Mouse (Mus musculus) c-Kit-positive CD71-positive TER-119-negative erythroid progenitor cells, embryonic 14.5 days (primary cell): Measurements from ENCODE around the gene Asb4.
A peak's percentile ranks its signal among the peaks of the same experiment; 100 is the strongest.
"Not testable (repeated sequence)": the region's sequence is repeated elsewhere in the genome, so short reads cannot be mapped to it uniquely, and the experiment has no call there.

Experiments used
- DNase-seq: peaks from one replicate; pipeline ENCODE4 v3.0.0-alpha.2; 2013; ENCODE audit warnings: low read depth

Gene Asb4

DNA sequence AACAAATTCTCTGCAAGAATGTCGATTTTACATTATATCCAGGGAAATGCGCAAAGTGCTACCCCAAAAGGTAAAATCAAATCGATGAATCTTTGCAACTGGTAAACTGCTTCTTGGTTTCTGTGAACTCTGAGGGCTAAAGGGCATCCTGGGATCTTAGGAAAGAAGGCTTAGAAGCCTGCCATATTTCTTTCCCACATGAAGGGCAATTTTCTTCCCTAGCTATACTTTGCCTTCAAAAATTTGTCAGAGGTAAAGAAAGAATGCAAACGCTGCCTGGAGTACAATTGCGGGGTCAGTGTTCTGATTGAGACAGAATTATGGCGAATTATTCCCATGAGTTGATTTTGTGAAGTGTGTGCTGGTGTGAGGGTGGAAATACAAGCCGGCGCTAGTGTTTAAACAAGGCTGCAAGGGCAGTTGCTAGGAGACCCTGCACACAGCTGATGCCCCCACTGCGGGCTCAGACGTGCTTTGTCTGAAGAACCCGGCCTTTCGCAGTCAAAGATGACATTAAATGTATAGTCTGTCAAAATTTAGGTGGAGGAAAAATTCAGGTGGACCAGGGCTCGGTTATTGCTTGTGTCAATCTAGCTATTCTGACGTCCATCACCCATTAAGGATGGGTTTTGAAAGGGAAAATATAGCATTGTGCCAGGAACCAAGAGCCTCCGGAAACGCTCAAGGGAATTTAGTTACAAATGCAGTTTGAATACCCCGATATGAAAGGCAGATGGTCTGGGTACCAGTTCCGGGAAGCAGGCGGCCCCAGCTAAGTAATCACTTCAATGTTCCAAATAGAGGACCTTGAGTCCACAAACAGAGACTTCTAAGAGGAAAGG is at the start of gene Asb4:
Asb4 (plus strand) TSS at position 51 of the 842 bp plus-strand sequence.
- no peak for DNase-seq

DNA sequence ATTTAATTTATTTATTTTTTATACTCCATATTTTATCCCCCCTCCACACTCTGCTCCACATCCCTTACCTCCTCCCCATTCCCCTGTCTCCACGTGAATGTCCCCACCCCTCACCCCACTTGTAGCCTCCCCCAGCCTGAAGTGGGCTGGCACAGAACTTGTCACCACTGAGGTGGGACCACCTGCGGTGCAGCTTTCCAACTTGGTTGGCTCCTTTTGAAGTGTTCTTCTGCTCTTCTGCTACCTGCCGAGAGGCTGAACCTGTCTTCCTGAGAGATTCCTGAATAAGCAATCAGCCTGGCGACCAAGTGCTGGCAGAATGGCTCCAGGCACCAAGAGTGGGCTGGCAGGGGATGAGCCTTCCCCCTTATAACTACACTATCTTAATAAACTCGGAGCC is 49.2 kb upstream of the Asb4 start:
- DNase-seq, result no peak

DNA sequence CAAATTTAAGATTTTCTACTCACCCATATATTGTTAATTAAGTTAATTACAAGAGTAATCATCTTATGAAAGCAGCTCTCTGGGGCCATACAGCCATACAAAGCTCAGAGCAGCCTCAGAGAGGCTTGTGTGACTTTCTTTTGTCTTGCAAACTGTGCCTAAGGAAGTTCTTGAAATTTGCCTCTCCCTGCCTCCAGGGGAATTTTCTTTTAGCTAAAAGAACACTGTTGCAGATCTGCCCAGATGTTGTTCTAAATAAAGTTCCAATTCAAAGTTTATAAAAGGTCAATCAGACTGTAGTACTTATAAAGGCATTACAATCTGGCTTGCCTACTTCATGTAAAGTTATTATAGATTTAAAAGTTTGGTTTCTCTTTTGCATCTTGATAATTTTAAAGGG is 47.2 kb upstream of the Asb4 start:
- DNase-seq, result not testable (repeated sequence)

GRCm38 (mm10) chr6:5338781-5339180 is 44.4 kb upstream of the Asb4 start:
- not testable (repeated sequence) for DNase-seq

GRCm38 (mm10) chr6:5339283-5339682 is 43.9 kb upstream of the Asb4 start:
- not testable (repeated sequence) for DNase-seq

GRCm38 (mm10) chr6:5344255-5344654 is 38.9 kb upstream of the Asb4 start:
- no peak for DNase-seq

DNA sequence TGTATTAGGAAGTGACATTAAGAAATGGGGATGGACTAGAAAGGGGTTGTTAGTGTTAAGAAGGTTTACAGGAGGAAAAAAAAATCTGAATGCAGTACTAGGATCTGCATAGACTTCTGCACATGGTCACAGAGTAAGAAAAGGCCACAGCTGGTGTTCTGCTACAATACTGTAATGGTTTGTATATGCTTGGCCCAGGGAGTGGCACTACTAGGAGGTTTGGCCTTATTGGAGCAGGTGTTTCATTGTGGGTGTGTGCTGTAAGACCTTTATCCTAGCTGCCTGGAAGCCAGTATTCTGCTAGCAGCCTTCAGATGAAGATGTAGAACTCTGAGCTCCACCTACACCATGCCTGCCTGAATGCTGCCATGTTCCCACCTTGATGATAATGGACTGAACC is 25.3 kb upstream of the Asb4 start:
- no peak for DNase-seq

DNA sequence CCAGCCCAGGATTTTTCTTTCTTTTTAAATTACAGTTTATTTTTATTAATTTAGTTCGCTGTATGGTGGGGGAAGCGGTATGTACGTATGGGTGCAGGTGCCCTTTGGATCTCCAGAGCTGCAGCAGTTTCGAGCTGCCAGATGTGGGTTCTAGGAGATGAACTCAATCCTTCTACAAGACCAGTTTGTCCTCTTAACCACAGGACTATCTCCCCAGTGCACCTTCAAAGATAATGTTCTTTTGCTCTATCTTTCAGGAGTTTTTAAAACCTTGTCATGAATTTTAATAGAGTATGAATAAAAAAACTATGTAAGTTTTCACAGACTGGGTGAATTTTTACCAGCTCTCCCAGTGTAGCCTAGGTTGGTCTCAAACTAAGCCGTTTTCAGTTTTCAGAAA is 22.8 kb upstream of the Asb4 start:
- peak; percentile 50 for DNase-seq

GRCm38 (mm10) chr6:5361987-5362386 is 21.2 kb upstream of the Asb4 start:
- no peak for DNase-seq

GRCm38 (mm10) chr6:5365845-5366244 is 17.3 kb upstream of the Asb4 start:
- DNase-seq, result no peak

DNA sequence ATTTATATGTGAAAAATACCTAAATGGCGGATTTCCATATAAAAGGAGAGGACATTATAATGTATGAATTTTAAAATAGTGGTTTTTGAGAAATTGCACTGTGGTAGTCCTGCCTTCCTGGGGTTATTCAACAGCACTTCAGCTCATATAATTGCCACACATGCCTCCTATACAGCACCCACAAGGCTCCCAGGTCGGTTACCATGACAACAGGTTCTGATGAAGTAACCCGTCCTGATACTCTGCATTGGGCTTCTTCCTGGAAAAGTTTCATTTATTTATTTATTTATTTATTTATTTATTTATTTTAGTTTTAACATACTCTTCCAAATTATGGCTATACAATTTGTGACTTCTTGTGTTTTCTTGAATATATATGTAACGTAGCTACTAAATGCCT is 6.3 kb upstream of the Asb4 start:
- no peak for DNase-seq

GRCm38 (mm10) chr6:5379048-5379447 is 4.1 kb upstream of the Asb4 start:
- no peak for DNase-seq

GRCm38 (mm10) chr6:5379781-5380623 is 3.2 kb upstream of the Asb4 start:
- DNase-seq, result no peak

DNA sequence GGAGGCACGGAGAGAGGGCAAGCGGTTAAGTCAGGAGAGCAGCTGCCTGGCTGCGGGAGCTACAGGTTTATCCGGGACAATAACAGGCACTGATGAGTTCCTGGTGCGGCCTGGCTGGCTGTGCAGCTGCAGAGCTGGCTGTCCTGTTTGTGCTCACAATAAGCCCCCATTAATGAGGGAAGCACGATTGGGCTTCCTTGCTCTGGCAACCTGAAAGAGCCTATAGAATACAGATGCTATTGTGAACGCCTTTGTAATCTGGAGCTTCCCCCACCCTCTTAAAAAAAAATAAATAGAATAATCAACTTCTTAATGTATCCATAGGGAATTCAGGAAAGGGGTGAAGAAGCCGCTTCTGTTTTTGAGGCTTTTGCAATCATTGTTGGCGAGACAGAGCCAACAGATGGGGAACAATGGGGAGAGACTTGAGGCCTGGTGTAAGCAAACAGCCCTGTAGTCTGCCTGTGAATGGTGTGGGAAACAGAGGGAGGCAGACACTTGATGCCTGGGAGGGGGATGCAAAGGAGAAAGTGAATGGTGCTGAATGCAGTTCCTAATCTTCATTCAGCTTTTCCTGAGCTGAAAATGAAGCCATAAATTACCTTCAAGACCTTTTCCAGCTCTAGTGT is 2.4 kb upstream of the Asb4 start:
- DNase-seq, result no peak

- no peak for DNase-seq
Measured at GRCm38 (mm10) chr6:5381918-5382582, 1.1 kb upstream of the Asb4 start.

DNA sequence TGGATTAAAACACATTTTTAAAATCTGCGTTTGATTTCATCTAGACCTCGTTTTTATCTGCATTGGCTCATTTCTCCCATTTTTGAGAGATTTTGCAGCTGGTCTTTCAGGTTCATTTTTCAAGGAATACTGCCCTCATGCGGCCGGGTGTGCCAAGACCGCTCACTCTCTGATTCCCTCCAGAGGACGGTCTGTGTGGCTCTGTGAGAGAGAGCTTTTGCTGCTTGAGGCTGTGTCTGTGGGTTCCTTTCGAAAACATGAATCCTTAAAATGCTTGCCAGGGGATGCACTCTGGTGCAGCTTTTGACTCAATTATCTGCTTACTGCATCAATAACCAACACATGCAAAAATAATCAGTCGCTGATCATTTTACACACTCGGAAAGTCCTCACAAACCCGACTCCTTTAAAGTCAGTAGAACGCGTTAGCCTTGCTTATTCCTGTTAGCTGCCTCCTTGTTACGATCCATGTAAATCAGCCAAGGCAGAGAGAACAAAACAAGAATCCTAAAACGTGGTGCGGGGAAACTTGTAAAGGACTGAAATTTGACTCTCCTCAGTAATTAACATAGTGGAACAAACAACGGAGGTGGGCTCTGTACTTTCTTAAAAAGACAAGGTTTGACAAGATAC is 487 bp upstream of the Asb4 start:
- DNase-seq, result peak; percentile 58

- DNase-seq, result peak; percentile 67
Measured at GRCm38 (mm10) chr6:5384178-5384490, 948 bp downstream of the Asb4 start.

DNA sequence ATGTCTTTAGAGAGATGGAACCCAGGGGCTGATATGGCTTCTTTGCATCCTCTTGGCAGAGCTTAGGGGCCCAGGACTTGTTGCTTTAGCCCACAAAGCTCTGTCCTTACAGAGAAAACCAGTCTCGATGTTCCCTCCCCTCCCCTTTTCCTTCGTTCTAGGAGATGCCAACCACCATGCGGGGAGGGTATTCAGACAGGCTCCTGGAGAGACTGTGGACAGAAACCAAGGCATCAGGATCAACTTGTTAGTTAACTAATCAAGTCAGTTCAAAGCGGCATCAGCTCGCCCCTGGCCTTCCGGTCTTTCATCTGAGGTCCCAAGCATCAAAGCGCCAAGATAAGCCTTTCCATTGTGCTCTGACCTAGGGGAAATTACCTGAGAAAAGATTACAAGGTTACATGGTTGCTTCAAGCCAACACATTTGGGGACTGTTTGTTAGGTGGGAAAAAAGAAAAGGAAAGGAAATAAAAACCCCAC is 2.0 kb downstream of the Asb4 start:
- DNase-seq, result no peak

DNA sequence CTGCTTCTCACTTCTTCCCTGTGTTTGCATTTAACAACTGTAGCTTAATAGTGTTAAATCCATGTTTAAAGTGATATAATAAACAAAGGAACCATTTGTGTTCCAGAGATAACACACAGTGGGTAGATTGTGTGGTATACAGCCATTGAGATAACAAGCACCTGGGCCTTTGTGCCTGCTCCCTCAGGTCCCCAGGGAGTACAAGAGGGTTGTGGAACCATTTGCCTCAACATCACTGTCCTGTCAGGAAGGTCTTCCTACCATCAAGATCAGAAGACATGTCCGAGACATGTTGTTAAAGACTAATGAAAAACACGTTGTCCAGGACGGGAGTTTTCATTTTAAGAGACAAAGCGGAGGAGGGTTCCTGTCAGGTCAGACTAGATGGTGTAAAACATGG is 3.3 kb downstream of the Asb4 start:
- DNase-seq, result no peak

GRCm38 (mm10) chr6:5387396-5387795 is 4.2 kb downstream of the Asb4 start:
- no peak for DNase-seq

- DNase-seq, result no peak
Measured at GRCm38 (mm10) chr6:5390298-5390697, 7.1 kb downstream of the Asb4 start.

- DNase-seq, result no peak
Measured at GRCm38 (mm10) chr6:5390952-5391351, 7.8 kb downstream of the Asb4 start.
